Mouse (Mus musculus) lung, postnatal 0 days (tissue): ENCODE data around the gene F2rl2. TPM values are rescaled to one million over a fixed set of nuclear protein-coding genes. Genes with fewer than 3 reads are reported as not detected.

ENCODE experiments used
- ATAC-seq: fragments of 200-750 bp; cut with Nextera tagmentation; 2 replicates; pipeline ENCODE4 v1.8.0; 2017; ENCODE audit warnings: moderate library complexity
- DNase-seq: peaks from one replicate; pipeline ENCODE4 v3.0.0-alpha.2; 2016; ENCODE audit warnings: low spot score
- H3K27ac ChIP-seq: fragments of 300-500 bp; sonication (generic); 2 replicates; pipeline ENCODE4 v1.5.1; 2014; ENCODE audit warnings: antibody characterized with exemption, mild to moderate bottlenecking, low read length, mixed read lengths
- H3K27me3 ChIP-seq: fragments of 300-500 bp; sonication (generic); replicated peaks from 2 replicates; pipeline ENCODE4 v1.6.1; 2014; ENCODE audit warnings: low read length, mixed read lengths; ENCODE audit not compliant: insufficient read depth
- H3K36me3 ChIP-seq: fragments of 300-500 bp; sonication (generic); 2 replicates; pipeline ENCODE4 v1.6.1; 2014; ENCODE audit warnings: low read length, mixed read lengths; ENCODE audit not compliant: insufficient read depth
- H3K4me1 ChIP-seq: fragments of 300-500 bp; sonication (generic); 2 replicates; pipeline ENCODE4 v1.6.1; 2014; ENCODE audit warnings: antibody characterized with exemption, low read depth, low read length, mixed read lengths; ENCODE audit not compliant: insufficient read depth
- H3K4me2 ChIP-seq: fragments of 300-500 bp; sonication (generic); replicated peaks from 2 replicates; pipeline ENCODE4 v1.6.1; 2014; ENCODE audit warnings: low read depth, mild to moderate bottlenecking, low read length, moderate library complexity, mixed read lengths
- H3K4me3 ChIP-seq: fragments of 300-500 bp; sonication (generic); 2 replicates; pipeline ENCODE4 v1.5.1; 2014; ENCODE audit warnings: low read depth, low read length
- H3K9ac ChIP-seq: fragments of 300-500 bp; sonication (generic); replicated peaks from 2 replicates; pipeline ENCODE4 v1.6.1; 2014; ENCODE audit warnings: low read depth, mild to moderate bottlenecking
- H3K9me3 ChIP-seq: fragments of 300-500 bp; sonication (generic); 2 replicates; pipeline ENCODE4 v1.6.1; 2016; ENCODE audit warnings: low read length, mixed read lengths
- CTCF ChIP-seq: IDR thresholded peaks from 2 replicates; pipeline ENCODE4 v1.5.1; 2016; ENCODE audit warnings: antibody characterized with exemption, mild to moderate bottlenecking
- EP300 ChIP-seq: IDR thresholded peaks from 2 replicates; pipeline ENCODE4 v1.6.1; 2016; ENCODE audit warnings: antibody characterized with exemption, mild to moderate bottlenecking, control low read depth
- whole genome bisulfite sequencing: fragments of 180-500 bp; shearing (Covaris S2); extraction: QIAGEN DNeasy Blood & Tissue Kit; methylation state at CpG from one replicate; pipeline ENCODE4 v1.1.7; 2014; 5-methylcytosine and 5-hydroxymethylcytosine counted together
- polyA plus RNA-seq: library from polyadenylated mRNA; unstranded; fragments of >200 nt; fragmentation: Nextera tagmentation; extraction: Ambion mirVana; gene quantifications from 2 replicates; pipeline ENCODE4 v1.2.1, GENCODE M21; 2015

The F2rl2 gene
- polyA plus RNA-seq, 1 experiment from 2014 or later, result 1.4 TPM

DNA sequence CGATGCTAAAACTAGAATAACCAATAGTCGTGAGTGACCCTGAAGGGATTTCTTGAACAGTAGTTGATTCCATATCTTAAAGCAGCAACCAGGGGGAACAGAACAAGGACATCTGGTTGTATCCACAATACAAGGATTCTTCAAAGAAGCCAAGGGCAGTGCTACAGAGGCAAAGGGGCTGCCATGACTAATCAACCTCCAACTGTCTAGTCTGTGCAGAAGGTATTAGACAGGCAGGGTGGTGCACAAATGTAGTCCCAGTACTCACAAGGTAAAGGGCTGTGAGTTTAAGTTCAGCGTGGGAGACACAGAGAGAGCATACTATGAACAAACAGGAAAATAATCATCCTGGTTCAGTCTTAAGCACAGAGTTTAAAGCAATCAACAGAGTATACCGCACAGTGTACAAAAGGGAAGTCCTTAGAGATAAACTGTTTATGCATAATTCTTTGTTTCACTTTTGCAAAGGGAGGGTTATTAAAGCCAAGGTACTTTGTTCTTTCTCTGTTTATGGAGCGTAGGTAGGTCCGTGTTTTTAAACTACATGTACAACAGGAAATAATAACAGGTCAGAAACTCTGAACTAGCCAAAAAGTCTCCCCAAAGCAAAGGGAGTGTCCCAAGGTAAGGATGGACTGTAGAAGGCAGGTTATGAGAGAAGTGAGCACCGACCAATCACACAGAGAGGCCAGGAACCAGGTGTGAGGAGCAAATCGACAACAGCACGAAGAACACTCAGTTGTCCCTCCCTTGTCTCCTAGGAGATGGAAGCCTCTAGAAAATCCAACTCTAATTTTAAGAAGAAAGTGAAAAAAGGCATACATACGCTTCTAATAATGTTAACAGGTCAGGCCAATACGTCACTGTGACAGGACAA, 45.4 kb downstream of the F2rl2 start:
- TF ChIP-seq EP300 (no peak), CTCF (no peak)
- Histone ChIP-seq H3K4me2 (no peak overlapping the region), H3K27me3 (no peaks in the 10 kb centered on the region), H3K27ac (no peak overlapping the region), H3K36me3 (no peaks in the 10 kb centered on the region), H3K4me3 (no peak overlapping the region), H3K9ac (no peak overlapping the region), H3K4me1 (peaks cover 5% of the 10 kb centered on the region; the same call in 1 of the 2 replicates), H3K9me3 (no peaks in the 10 kb centered on the region)
- ATAC-seq (no peak), DNase-seq (no peak)
- WGBS, result 77% methylated on average over 11 of the region's 11 CpGs

- no peak overlapping the region for H3K4me3 ChIP-seq
- H3K4me1 ChIP-seq, result peaks cover 5% of the 10 kb centered on the region; the same call in 1 of the 2 replicates
- peak; percentile 69 for ATAC-seq
- H3K27ac ChIP-seq, result no peak overlapping the region
- DNase-seq, result peak; percentile 78
- TF ChIP-seq EP300, result no peak
- no peak for TF ChIP-seq CTCF
- no peak overlapping the region for H3K4me2 ChIP-seq
- H3K9me3 ChIP-seq, result no peaks in the 10 kb centered on the region
- 50% methylated on average over 9 of the region's 9 CpGs for WGBS
- H3K36me3 ChIP-seq, result no peaks in the 10 kb centered on the region
- H3K9ac ChIP-seq, result no peak overlapping the region
- H3K27me3 ChIP-seq, result no peaks in the 10 kb centered on the region
Observed at GRCm38 (mm10) chr13:95742881-95743466, 46.3 kb downstream of the F2rl2 start.

GRCm38 (mm10) chr13:95745451-95745850, 48.8 kb downstream of the F2rl2 start:
- TF ChIP-seq CTCF (no peak), EP300 (no peak; the same call in none of the 2 replicates)
- 53% methylated on average over 4 of the region's 4 CpGs for WGBS
- no peak overlapping the region for H3K27ac ChIP-seq
- peak; percentile 73 for ATAC-seq
- H3K27me3 ChIP-seq, result no peaks in the 10 kb centered on the region
- no peak overlapping the region for H3K4me3 ChIP-seq
- H3K9ac ChIP-seq, result no peak overlapping the region
- H3K4me2 ChIP-seq, result no peak overlapping the region
- peaks cover 5% of the 10 kb centered on the region; the same call in 1 of the 2 replicates for H3K4me1 ChIP-seq
- no peaks in the 10 kb centered on the region for H3K36me3 ChIP-seq
- no peaks in the 10 kb centered on the region for H3K9me3 ChIP-seq
- DNase-seq, result peak; percentile 86

GRCm38 (mm10) chr13:95746509-95746908, 49.9 kb downstream of the F2rl2 start:
- Histone ChIP-seq H3K36me3 (no peaks in the 10 kb centered on the region), H3K4me3 (no peak overlapping the region), H3K27me3 (no peaks in the 10 kb centered on the region), H3K9me3 (no peaks in the 10 kb centered on the region), H3K9ac (no peak overlapping the region), H3K27ac (no peak overlapping the region), H3K4me1 (peaks cover 5% of the 10 kb centered on the region; the same call in 1 of the 2 replicates), H3K4me2 (no peak overlapping the region)
- peak; percentile 42; the same call in 1 of the 2 replicates for ATAC-seq
- 8% methylated on average over 6 of the region's 6 CpGs for WGBS
- TF ChIP-seq EP300, result no peak
- TF ChIP-seq CTCF, result peak; percentile 81
- peak; percentile 48 for DNase-seq

GRCm38 (mm10) chr13:95747101-95747500, 50.4 kb downstream of the F2rl2 start:
- H3K4me1 ChIP-seq, result peaks cover 5% of the 10 kb centered on the region; the same call in 1 of the 2 replicates
- no peaks in the 10 kb centered on the region for H3K36me3 ChIP-seq
- 69% methylated on average over 7 of the region's 7 CpGs for WGBS
- H3K4me3 ChIP-seq, result no peak overlapping the region
- no peak overlapping the region for H3K9ac ChIP-seq
- no peak overlapping the region for H3K4me2 ChIP-seq
- DNase-seq, result no peak
- H3K9me3 ChIP-seq, result no peaks in the 10 kb centered on the region
- no peak for ATAC-seq
- TF ChIP-seq EP300 (no peak), CTCF (no peak)
- no peak overlapping the region for H3K27ac ChIP-seq
- no peaks in the 10 kb centered on the region for H3K27me3 ChIP-seq

GRCm38 (mm10) chr13:95747541-95747940, 50.9 kb downstream of the F2rl2 start:
- WGBS, result 54% methylated on average over 11 of the region's 11 CpGs
- no peaks in the 10 kb centered on the region for H3K36me3 ChIP-seq
- H3K4me3 ChIP-seq, result no peak overlapping the region
- TF ChIP-seq EP300, result no peak
- TF ChIP-seq CTCF, result no peak
- H3K4me1 ChIP-seq, result peaks cover 5% of the 10 kb centered on the region; the same call in 1 of the 2 replicates
- no peaks in the 10 kb centered on the region for H3K9me3 ChIP-seq
- no peak overlapping the region for H3K4me2 ChIP-seq
- H3K27ac ChIP-seq, result no peak overlapping the region
- H3K27me3 ChIP-seq, result no peaks in the 10 kb centered on the region
- H3K9ac ChIP-seq, result no peak overlapping the region
- DNase-seq (peak; percentile 16), ATAC-seq (no peak)

Other genes with a start within 250 kb of the F2rl2 start
- gene S100z, start 218.1 kb upstream of the F2rl2 start, polyA plus RNA-seq, result not detected in 2 replicates
- 4.3 and 5.6 TPM in 2 replicates for gene F2rl1, start 171.6 kb upstream of the F2rl2 start, polyA plus RNA-seq
- gene F2r, start 78.4 kb upstream of the F2rl2 start, polyA plus RNA-seq, result 118 and 134 TPM in 2 replicates
- gene Iqgap2, start 195.1 kb downstream of the F2rl2 start, polyA plus RNA-seq, result 2.7 and 3.4 TPM in 2 replicates